Mouse (Mus musculus): Measurements from ENCODE around the gene Fxr2. TPM values are rescaled to one million over a fixed set of nuclear protein-coding genes. Genes with fewer than 3 reads are reported as not detected.

The Fxr2 gene
- total and polyA plus RNA-seq, 2 experiments, result 18.1 to 33.9 TPM

DNA sequence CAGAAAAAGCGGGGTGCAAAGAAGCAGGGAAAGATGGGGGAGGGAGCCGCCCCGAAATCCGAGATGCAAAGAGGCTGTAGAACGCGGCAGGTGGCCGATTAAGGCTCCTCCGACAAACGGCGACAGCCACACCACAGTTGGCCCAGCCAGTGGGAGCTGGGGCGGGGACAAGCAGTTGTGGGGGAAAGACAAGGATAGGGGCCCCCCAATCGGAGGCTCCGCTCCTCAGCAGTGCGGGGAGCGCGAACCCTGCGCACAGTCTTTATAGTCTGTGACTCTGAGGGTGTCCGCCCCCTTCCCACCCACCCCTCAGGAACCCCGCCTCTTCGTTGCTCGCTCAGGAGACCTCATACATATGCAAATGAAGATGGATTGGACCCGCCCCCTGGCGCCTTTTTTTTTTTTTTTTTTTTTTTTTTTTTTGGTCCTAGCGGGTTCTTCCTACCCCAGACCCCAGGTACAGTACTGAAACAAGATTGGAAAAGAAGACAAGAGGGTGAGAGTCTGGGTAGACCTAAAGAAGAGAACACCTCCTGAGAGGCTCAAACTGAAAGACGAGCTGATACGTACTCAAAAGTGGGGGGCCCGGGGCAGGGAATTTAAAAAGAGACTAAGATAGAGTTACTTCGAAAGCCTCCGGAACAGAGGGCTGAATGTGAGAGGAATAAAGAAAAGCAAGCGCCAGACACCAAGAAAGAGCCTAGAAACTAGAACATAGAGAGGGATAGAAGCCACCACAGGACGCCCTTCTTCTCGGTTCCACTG lies 26.9 kb upstream of the Fxr2 start, which contains the start of gene Atp1b2:
Gene Atp1b2 (minus strand): TSS at position 217 of the 765 bp plus-strand sequence.
- WGBS, result 3% methylated on average over 32 of the region's 32 CpGs
- peak within 1 kb of the TSS; percentile 28 for H3K9ac ChIP-seq (ENCODE audit: low read depth, low read length)
- peaks cover 10% of the 10 kb centered on the region for H3K27me3 ChIP-seq (ENCODE audit: control insufficient read depth, insufficient read depth, low read length)
- TF ChIP-seq POLR2A (IDR thresholded peaks at IDR 0.05; ENCODE audit: extremely low read depth, insufficient read depth, low read length), result 0 out of 2 replicates have a peak, but pooled peaks have one; percentile 20
- TF ChIP-seq CTCF (IDR thresholded peaks at IDR 0.05; ENCODE audit: low read depth, low read length), result no peak
- H3K4me1 ChIP-seq (ENCODE audit: control insufficient read depth, insufficient read depth, low read length), result peaks cover 4% of the 10 kb centered on the region; the same call in 1 of the 2 replicates
- peak within 1 kb of the TSS; percentile 66 for H3K4me3 ChIP-seq (ENCODE audit: insufficient read depth, low read depth, low read length)
- DNase-seq (ENCODE audit: extremely low read depth, low read depth, low spot score), result peak; percentile 52
- H3K27ac ChIP-seq (replicated peaks; ENCODE audit: insufficient read depth, low read depth, low read length), result no peak within 1 kb of the TSS
- no peaks in the 10 kb centered on the region for H3K79me2 ChIP-seq (ENCODE audit: control insufficient read depth, insufficient read depth, low read length)
- no peaks in the 10 kb centered on the region for H3K36me3 ChIP-seq (ENCODE audit: control insufficient read depth, insufficient read depth, low read length)

DNA sequence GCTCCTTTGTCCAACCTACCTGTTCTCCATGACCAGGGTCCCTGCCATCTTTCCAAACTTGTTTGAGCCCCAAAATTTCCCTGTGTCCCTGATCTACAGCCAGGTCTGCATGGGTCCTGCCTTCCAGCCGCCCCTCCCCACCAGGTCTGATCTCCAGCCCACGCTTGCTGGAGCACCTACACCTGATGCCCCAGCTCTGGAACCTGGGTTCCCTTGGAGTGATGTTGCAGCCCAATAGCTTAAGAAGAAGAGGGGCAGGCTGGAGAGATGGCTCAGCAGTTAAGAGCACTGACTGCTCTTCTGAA lies 26.3 kb upstream of the Fxr2 start:
- TF ChIP-seq CTCF (IDR thresholded peaks at IDR 0.05; ENCODE audit: low read depth, low read length), result no peak
- no peak for TF ChIP-seq POLR2A (IDR thresholded peaks at IDR 0.05; ENCODE audit: extremely low read depth, insufficient read depth, low read length)
- no peak for DNase-seq (ENCODE audit: extremely low read depth, low read depth, low spot score)
- WGBS, result 94% methylated on average over 2 of the region's 2 CpGs
- Histone ChIP-seq H3K9ac (ENCODE audit: low read depth, low read length) (no peak overlapping the region), H3K27ac (replicated peaks; ENCODE audit: insufficient read depth, low read depth, low read length) (no peak overlapping the region), H3K36me3 (ENCODE audit: control insufficient read depth, insufficient read depth, low read length) (no peaks in the 10 kb centered on the region), H3K79me2 (ENCODE audit: control insufficient read depth, insufficient read depth, low read length) (no peaks in the 10 kb centered on the region), H3K4me3 (ENCODE audit: insufficient read depth, low read depth, low read length) (no peak overlapping the region), H3K4me1 (ENCODE audit: control insufficient read depth, insufficient read depth, low read length) (peaks cover 4% of the 10 kb centered on the region; the same call in 1 of the 2 replicates), H3K27me3 (ENCODE audit: control insufficient read depth, insufficient read depth, low read length) (peaks cover 10% of the 10 kb centered on the region)

DNA sequence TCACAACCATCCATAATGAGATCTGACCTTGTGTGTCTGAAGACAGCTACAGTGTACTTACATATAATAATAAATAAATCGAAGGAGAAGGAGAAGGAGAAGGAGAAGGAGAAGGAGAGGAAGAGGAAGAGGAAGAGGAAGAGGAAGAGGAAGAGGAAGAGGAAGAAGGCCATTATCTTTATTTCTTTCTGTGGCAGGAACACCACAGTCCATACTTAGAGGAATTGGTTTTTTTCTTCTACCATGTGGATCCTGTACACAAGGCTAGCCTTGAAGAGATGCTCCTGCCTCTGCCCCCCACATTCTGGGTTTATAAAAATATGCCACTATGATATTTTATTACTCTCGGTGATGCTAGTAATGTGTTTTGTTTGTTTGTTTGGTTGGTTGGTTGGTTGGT lies 26.0 kb upstream of the Fxr2 start:
- no peak for DNase-seq (ENCODE audit: extremely low read depth, low read depth, low spot score)
- Histone ChIP-seq H3K79me2 (ENCODE audit: control insufficient read depth, insufficient read depth, low read length) (no peaks in the 10 kb centered on the region), H3K9ac (ENCODE audit: low read depth, low read length) (no peak overlapping the region), H3K27ac (replicated peaks; ENCODE audit: insufficient read depth, low read depth, low read length) (no peak overlapping the region), H3K36me3 (ENCODE audit: control insufficient read depth, insufficient read depth, low read length) (no peaks in the 10 kb centered on the region), H3K4me3 (ENCODE audit: insufficient read depth, low read depth, low read length) (no peak overlapping the region), H3K4me1 (ENCODE audit: control insufficient read depth, insufficient read depth, low read length) (peaks cover 4% of the 10 kb centered on the region; the same call in 1 of the 2 replicates), H3K27me3 (ENCODE audit: control insufficient read depth, insufficient read depth, low read length) (peaks cover 10% of the 10 kb centered on the region)
- WGBS, result 68% methylated on average over 2 of the region's 2 CpGs
- TF ChIP-seq POLR2A (IDR thresholded peaks at IDR 0.05; ENCODE audit: extremely low read depth, insufficient read depth, low read length), result no peak
- no peak for TF ChIP-seq CTCF (IDR thresholded peaks at IDR 0.05; ENCODE audit: low read depth, low read length)

DNA sequence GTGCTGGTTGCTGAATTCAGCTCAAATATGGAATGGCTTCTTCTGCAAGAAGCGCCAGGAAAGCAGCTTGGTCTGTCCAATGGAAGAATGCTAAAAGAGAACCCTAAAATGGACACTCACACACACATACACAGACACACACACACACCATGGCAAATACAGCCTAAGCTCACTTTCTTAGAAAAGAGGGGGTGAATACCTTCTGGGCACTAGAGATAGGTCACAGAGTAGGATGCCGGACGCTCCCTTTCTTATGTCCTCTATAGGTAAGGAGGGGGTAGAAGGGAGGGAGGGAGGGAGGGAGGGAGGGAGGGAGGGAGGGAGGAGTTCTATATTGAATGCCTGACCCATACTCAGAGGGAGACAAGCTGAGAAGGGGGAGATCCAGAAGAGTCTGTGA lies 24.3 kb upstream of the Fxr2 start:
- WGBS, result 87% methylated on average over 3 of the region's 3 CpGs
- Histone ChIP-seq H3K36me3 (ENCODE audit: control insufficient read depth, insufficient read depth, low read length) (no peaks in the 10 kb centered on the region), H3K79me2 (ENCODE audit: control insufficient read depth, insufficient read depth, low read length) (no peaks in the 10 kb centered on the region), H3K27ac (replicated peaks; ENCODE audit: insufficient read depth, low read depth, low read length) (no peak overlapping the region), H3K4me3 (ENCODE audit: insufficient read depth, low read depth, low read length) (no peak overlapping the region), H3K4me1 (ENCODE audit: control insufficient read depth, insufficient read depth, low read length) (peaks cover 4% of the 10 kb centered on the region; the same call in 1 of the 2 replicates), H3K27me3 (ENCODE audit: control insufficient read depth, insufficient read depth, low read length) (peaks cover 10% of the 10 kb centered on the region), H3K9ac (ENCODE audit: low read depth, low read length) (no peak overlapping the region)
- DNase-seq (ENCODE audit: extremely low read depth, low read depth, low spot score), result no peak
- TF ChIP-seq CTCF (IDR thresholded peaks at IDR 0.05; ENCODE audit: low read depth, low read length) (no peak), POLR2A (IDR thresholded peaks at IDR 0.05; ENCODE audit: extremely low read depth, insufficient read depth, low read length) (no peak)

DNA sequence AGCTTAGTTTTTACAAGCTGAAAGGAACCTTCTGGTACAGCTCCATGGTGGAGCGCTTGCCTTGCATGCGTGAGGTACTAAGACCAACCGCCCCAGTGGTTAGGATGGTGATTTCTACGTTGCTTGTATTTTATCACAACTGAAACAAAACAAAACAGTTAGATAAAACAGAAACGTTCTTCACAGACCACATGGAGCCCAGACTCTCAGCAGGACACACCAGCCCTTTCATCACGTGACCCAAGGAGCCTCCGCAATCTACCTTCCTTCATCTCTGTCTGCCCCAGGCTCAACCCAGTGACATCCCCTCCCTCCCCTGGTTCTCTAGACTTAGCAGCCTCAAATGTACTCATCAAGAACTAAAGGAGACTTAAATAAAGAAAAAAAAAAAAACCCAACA lies 23.4 kb upstream of the Fxr2 start:
- TF ChIP-seq POLR2A (IDR thresholded peaks at IDR 0.05; ENCODE audit: extremely low read depth, insufficient read depth, low read length), result no peak
- TF ChIP-seq CTCF (IDR thresholded peaks at IDR 0.05; ENCODE audit: low read depth, low read length), result no peak
- Histone ChIP-seq H3K27me3 (ENCODE audit: control insufficient read depth, insufficient read depth, low read length) (peaks cover 10% of the 10 kb centered on the region), H3K27ac (replicated peaks; ENCODE audit: insufficient read depth, low read depth, low read length) (no peak overlapping the region), H3K36me3 (ENCODE audit: control insufficient read depth, insufficient read depth, low read length) (no peaks in the 10 kb centered on the region), H3K79me2 (ENCODE audit: control insufficient read depth, insufficient read depth, low read length) (no peaks in the 10 kb centered on the region), H3K4me1 (ENCODE audit: control insufficient read depth, insufficient read depth, low read length) (peaks cover 4% of the 10 kb centered on the region; the same call in 1 of the 2 replicates), H3K9ac (ENCODE audit: low read depth, low read length) (no peak overlapping the region), H3K4me3 (ENCODE audit: insufficient read depth, low read depth, low read length) (no peak overlapping the region)
- 77% methylated on average over 7 of the region's 7 CpGs for WGBS
- no peak for DNase-seq (ENCODE audit: extremely low read depth, low read depth, low spot score)

DNA sequence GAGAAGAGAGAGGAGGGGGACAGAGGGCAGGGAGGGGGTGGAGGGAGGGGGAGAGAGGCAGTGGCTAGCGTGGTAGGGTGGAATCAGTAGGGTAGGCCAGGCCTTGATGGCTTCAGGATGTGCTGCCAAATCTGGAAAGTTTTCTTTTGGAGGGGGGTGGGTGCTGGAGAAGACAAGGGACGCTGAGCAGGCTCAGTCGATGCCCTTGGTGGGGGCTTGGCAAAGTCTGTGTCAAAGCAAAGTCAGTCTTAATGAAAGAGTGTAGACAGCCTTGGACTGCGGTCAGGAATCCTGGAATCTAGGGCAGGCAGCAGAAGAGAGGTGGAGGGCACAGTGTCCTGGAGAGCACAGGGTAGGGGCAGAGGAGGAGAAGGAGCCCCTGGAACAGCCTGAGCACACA lies 21.9 kb upstream of the Fxr2 start:
- no peak for TF ChIP-seq CTCF (IDR thresholded peaks at IDR 0.05; ENCODE audit: low read depth, low read length)
- TF ChIP-seq POLR2A (IDR thresholded peaks at IDR 0.05; ENCODE audit: extremely low read depth, insufficient read depth, low read length), result no peak
- H3K79me2 ChIP-seq (ENCODE audit: control insufficient read depth, insufficient read depth, low read length), result no peaks in the 10 kb centered on the region
- H3K9ac ChIP-seq (ENCODE audit: low read depth, low read length), result no peak overlapping the region
- no peak overlapping the region for H3K4me3 ChIP-seq (ENCODE audit: insufficient read depth, low read depth, low read length)
- no peak overlapping the region for H3K27ac ChIP-seq (replicated peaks; ENCODE audit: insufficient read depth, low read depth, low read length)
- WGBS, result 80% methylated on average over 4 of the region's 4 CpGs
- no peak for DNase-seq (ENCODE audit: extremely low read depth, low read depth, low spot score)
- no peaks in the 10 kb centered on the region for H3K4me1 ChIP-seq (ENCODE audit: control insufficient read depth, insufficient read depth, low read length)
- peaks cover 2% of the 10 kb centered on the region; the same call in 1 of the 2 replicates for H3K27me3 ChIP-seq (ENCODE audit: control insufficient read depth, insufficient read depth, low read length)
- no peaks in the 10 kb centered on the region for H3K36me3 ChIP-seq (ENCODE audit: control insufficient read depth, insufficient read depth, low read length)
